Mouse (Mus musculus) spleen, postnatal 36 days (tissue): ENCODE results near the gene Zfp185.

Source experiments
- DNase-seq, 2 experiments: peaks; one replicate each; pipeline ENCODE4 v3.0.0; 2022; ENCODE audit warnings: low spot score in 2 of 2, mixed read lengths in 1 of 2

The Zfp185 gene

GRCm38 (mm10) chrX:72986841-72987519, at the start of gene Zfp185:
Zfp185 (plus strand) TSS chrX:72987339.
- no peak for DNase-seq

GRCm38 (mm10) chrX:72953464-72953863, 33.7 kb upstream of the Zfp185 start:
- DNase-seq, result no peak

GRCm38 (mm10) chrX:72956486-72956885, 30.7 kb upstream of the Zfp185 start:
- no peak for DNase-seq

- DNase-seq, result no peak
Measured at GRCm38 (mm10) chrX:72960431-72960830, 26.7 kb upstream of the Zfp185 start.

- no peak for DNase-seq
Measured at GRCm38 (mm10) chrX:72961511-72961910, 25.6 kb upstream of the Zfp185 start.

GRCm38 (mm10) chrX:72962743-72963142, 24.4 kb upstream of the Zfp185 start:
- no peak for DNase-seq

GRCm38 (mm10) chrX:72982831-72983230, 4.3 kb upstream of the Zfp185 start:
- no peak for DNase-seq

GRCm38 (mm10) chrX:72985607-72986006, 1.5 kb upstream of the Zfp185 start:
- no peak for DNase-seq

- DNase-seq, result no peak
Measured at GRCm38 (mm10) chrX:72987520-72987905, 374 bp downstream of the Zfp185 start.

GRCm38 (mm10) chrX:72988431-72988830, 1.3 kb downstream of the Zfp185 start:
- DNase-seq, result no peak

GRCm38 (mm10) chrX:72990581-72990980, 3.4 kb downstream of the Zfp185 start:
- DNase-seq, result no peak

- no peak for DNase-seq
Measured at GRCm38 (mm10) chrX:72992291-72992919, 5.3 kb downstream of the Zfp185 start.

GRCm38 (mm10) chrX:72995542-72995941, 8.4 kb downstream of the Zfp185 start:
- DNase-seq, result no peak

GRCm38 (mm10) chrX:73003110-73003509, 16.0 kb downstream of the Zfp185 start:
- no peak for DNase-seq

GRCm38 (mm10) chrX:73005678-73006077, 18.5 kb downstream of the Zfp185 start:
- DNase-seq, result peak in 1 of 2 experiments; percentile 5

GRCm38 (mm10) chrX:73007597-73008479, 20.7 kb downstream of the Zfp185 start:
- DNase-seq, result peak; percentile 87 to 88

- no peak for DNase-seq
Measured at GRCm38 (mm10) chrX:73012846-73013245, 25.7 kb downstream of the Zfp185 start.

GRCm38 (mm10) chrX:73037003-73037402, 49.9 kb downstream of the Zfp185 start, which contains the start of gene Pnma5:
Pnma5 (minus strand) TSS chrX:73037103.
- DNase-seq, result no peak

GRCm38 (mm10) chrX:73038831-73039230, 51.7 kb downstream of the Zfp185 start:
- no peak for DNase-seq

GRCm38 (mm10) chrX:73039666-73040065, 52.5 kb downstream of the Zfp185 start:
- no peak for DNase-seq

GRCm38 (mm10) chrX:73053860-73054563, 66.9 kb downstream of the Zfp185 start:
- peak; percentile 82 to 83 for DNase-seq

- DNase-seq, result no peak
Measured at GRCm38 (mm10) chrX:73061528-73061927, 74.4 kb downstream of the Zfp185 start.
